8 mouse cellular contexts compared by ENCODE assay signal in genomic region chr2:32095351-32096121, GRCm38 (mm10). TPM values are rescaled to one million over a fixed set of nuclear protein-coding genes. Genes with fewer than 3 reads are reported as not detected.
DNase-seq lines count a peak whose midpoint lies in the region; ATAC-seq and TF ChIP-seq lines count a peak whose summit lies in the region.

Gene Plpp7 (plus strand): TSS chr2:32095528.

- H3K4me1 ChIP-seq in hindbrain, embryonic 11.5 days (replicated peaks; ENCODE audit: control insufficient read depth, insufficient read depth, low read length) = peaks cover 5% of the 10 kb centered on the region; the same call in 1 of the 2 replicates
- no peaks in the 10 kb centered on the region for H3K4me1 ChIP-seq in lung, embryonic 14.5 days (ENCODE audit: insufficient read depth)
- H3K4me1 ChIP-seq in olfactory bulb, adult 2 months (ENCODE audit: control insufficient read depth, insufficient read depth, low read length) = peaks cover 24% of the 10 kb centered on the region

- no peaks in the 10 kb centered on the region for H3K27me3 ChIP-seq in hindbrain, embryonic 11.5 days (ENCODE audit: control insufficient read depth, insufficient read depth, low read length)
- H3K27me3 ChIP-seq in lung, embryonic 14.5 days (ENCODE audit: insufficient read depth, low read length) = no peaks in the 10 kb centered on the region

- peak within 1 kb of the TSS; percentile 52 for H3K4me2 ChIP-seq in hindbrain, embryonic 11.5 days (replicated peaks; ENCODE audit: low read depth, low read length)
- H3K4me2 ChIP-seq in lung, embryonic 14.5 days = peak within 1 kb of the TSS; percentile 62

- peak; percentile 62; the same call in 1 of the 2 replicates for TF ChIP-seq POLR2A in olfactory bulb, adult 2 months (IDR thresholded peaks at IDR 0.05; ENCODE audit: insufficient read depth, low read depth, low read length)

- peak; percentile 95 for ATAC-seq in hindbrain, embryonic 11.5 days (ENCODE audit: low FRiP score)
- peak; percentile 81 for ATAC-seq in lung, embryonic 14.5 days (ENCODE audit: insufficient read depth)
- ATAC-seq in inflammation-experienced regulatory T-cells, adult 6 months = no peak

- H3K9ac ChIP-seq in hindbrain, embryonic 11.5 days (ENCODE audit: low read depth, low read length) = peak within 1 kb of the TSS; percentile 13
- H3K9ac ChIP-seq in lung, embryonic 14.5 days = peak within 1 kb of the TSS; percentile 48

- H3K27ac ChIP-seq in hindbrain, embryonic 11.5 days (ENCODE audit: low read depth, low read length) = peak within 1 kb of the TSS; percentile 61
- H3K27ac ChIP-seq in lung, embryonic 14.5 days (ENCODE audit: low read depth) = no peak within 1 kb of the TSS
- peak within 1 kb of the TSS; percentile 59 for H3K27ac ChIP-seq in olfactory bulb, adult 2 months (ENCODE audit: insufficient read depth, low read depth, low read length)

- 50% methylated on average over 22 of the region's 22 CpGs for WGBS in hindbrain, embryonic 11.5 days
- WGBS in lung, embryonic 14.5 days = 54% methylated on average over 22 of the region's 22 CpGs
- 19% methylated on average over 22 of the region's 22 CpGs for WGBS in olfactory bulb, adult 2 months

- DNase-seq in R1 (ENCODE audit: low read depth, low spot score) = peak; percentile 45
- peak; percentile 87 to 88 for DNase-seq in cerebellum, postnatal 14 days
- peak; percentile 60 to 72 for DNase-seq in frontal cortex, postnatal 25 days (ENCODE audit: low spot score in 2 of 2)
- DNase-seq in hindbrain, embryonic 11.5 days (ENCODE audit: low spot score) = peak; percentile 81
- DNase-seq in layer of hippocampus, postnatal 10 days (ENCODE audit: low spot score in 2 of 2) = peak; percentile 76 to 83
- DNase-seq in lung, embryonic 14.5 days = peak; percentile 66

- H3K36me3 ChIP-seq in hindbrain, embryonic 11.5 days (ENCODE audit: control insufficient read depth, insufficient read depth, low read length) = no peaks in the 10 kb centered on the region
- H3K36me3 ChIP-seq in lung, embryonic 14.5 days (ENCODE audit: insufficient read depth) = no peaks in the 10 kb centered on the region

- no peaks in the 10 kb centered on the region for H3K9me3 ChIP-seq in hindbrain, embryonic 11.5 days (ENCODE audit: control insufficient read depth, low read length)
- H3K9me3 ChIP-seq in lung, embryonic 14.5 days (ENCODE audit: low read depth, low read length) = no peaks in the 10 kb centered on the region

- TF ChIP-seq CTCF in lung, embryonic 14.5 days (IDR thresholded peaks at IDR 0.05; ENCODE audit: low read depth) = no peak
- no peak for TF ChIP-seq CTCF in olfactory bulb, adult 2 months (IDR thresholded peaks at IDR 0.05; ENCODE audit: insufficient read depth, low read depth, low read length)

- H3K4me3 ChIP-seq in hindbrain, embryonic 11.5 days (ENCODE audit: low read depth, low read length) = peak within 1 kb of the TSS; percentile 29; the same call in 1 of the 2 replicates
- H3K4me3 ChIP-seq in lung, embryonic 14.5 days (ENCODE audit: low read depth, low read length) = peak within 1 kb of the TSS; percentile 31
- H3K4me3 ChIP-seq in olfactory bulb, adult 2 months (ENCODE audit: insufficient read depth, low read depth, low read length) = peak within 1 kb of the TSS; percentile 75

RNA-seq across cellular contexts. Expression of gene Plpp7, which starts in this region (rescaled TPM):
- 5.5 and 7.5 TPM in 2 replicates for polyA plus RNA-seq in hindbrain, embryonic 11.5 days (2014; fragmentation: Nextera tagmentation; extraction: Ambion mirVana)
- total RNA-seq in layer of hippocampus, postnatal 10 days (2021) = 10 to 100 TPM; 17.7 to 19.0 TPM
- 2.5 and 3.9 TPM in 2 replicates for polyA plus RNA-seq in lung, embryonic 14.5 days (2014; fragmentation: Nextera tagmentation; extraction: Ambion mirVana)
- not detected in 2 replicates for polyA plus RNA-seq in olfactory bulb, adult 2 months (2012; ENCODE audit: insufficient read depth, insufficient read length, low replicate concordance, missing spikeins)
- polyA plus RNA-seq in inflammation-experienced regulatory T-cells, adult 6 months (2017; shearing (Covaris generic)) = not detected
